Mouse (Mus musculus) layer of hippocampus, postnatal 10 days (tissue): ENCODE measurements around the gene Igf2bp3. TPM values are rescaled to one million over a fixed set of nuclear protein-coding genes. Genes with fewer than 3 reads are reported as not detected.

ENCODE experiments used
- total RNA-seq, 2 experiments: library from RNA; stranded (reverse); gene quantifications; 2 replicates each; pipeline ENCODE4 v1.2.3; 2021

The Igf2bp3 gene
- total RNA-seq, 2 experiments from 2014 or later, result 1.4 TPM

Other genes with a start within 250 kb of the Igf2bp3 start
- not detected for gene Doxl2, start 240.0 kb downstream of the Igf2bp3 start, total RNA-seq
- gene Svs1, start 228.1 kb downstream of the Igf2bp3 start, total RNA-seq, result not detected
- gene Gpnmb, start 178.4 kb downstream of the Igf2bp3 start, total RNA-seq, result under 1 TPM; 0.53 to 0.58 TPM
- gene Malsu1, start 141.2 kb downstream of the Igf2bp3 start, total RNA-seq, result 10 to 100 TPM; 24.5 to 34.2 TPM
- gene Tra2a, start 49.1 kb upstream of the Igf2bp3 start, total RNA-seq, result 10 to 100 TPM; 76.6 to 76.9 TPM
- 1 to 10 TPM; 7.1 to 8.1 TPM for gene Ccdc126, start 104.3 kb upstream of the Igf2bp3 start, total RNA-seq
- 1 to 10 TPM; 1.2 to 1.8 TPM for gene Fam221a, start 152.8 kb upstream of the Igf2bp3 start, total RNA-seq
- 1 to 10 TPM in 1 of 2 experiments, under 1 TPM in 1; 0.69 to 1.2 TPM for gene Stk31, start 180.6 kb upstream of the Igf2bp3 start, total RNA-seq